20 mouse cellular contexts compared by ENCODE assay signal in the genomic region with DNA sequence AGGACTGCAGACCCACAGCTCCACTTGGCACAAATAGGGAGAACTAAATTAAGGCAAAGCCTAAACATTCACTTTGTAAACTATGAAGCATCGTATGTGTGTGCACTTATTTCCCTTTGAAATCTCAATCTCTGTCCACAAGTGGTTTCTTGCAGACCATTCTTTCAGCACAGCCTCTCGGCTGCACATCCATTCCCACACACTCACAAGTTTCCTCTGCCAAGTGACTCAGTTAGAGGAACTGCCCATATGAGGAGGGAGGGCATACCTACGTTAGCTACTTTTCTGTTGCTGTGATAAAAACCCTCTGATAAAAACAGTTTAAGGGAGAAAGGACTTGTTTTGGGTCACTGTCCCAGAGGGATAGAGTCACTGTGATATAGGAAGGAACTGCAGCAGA.
DNase-seq lines count a peak whose midpoint lies in the region; ATAC-seq and TF ChIP-seq lines count a peak whose summit lies in the region.
"Had no signal": no experiment of that assay in that cellular context is flagged by ENCODE, and none has a peak within 500 bp of the region (broad histone marks: within the 10 kb centered on the region; RNA-seq: fewer than 3 reads in every experiment).

No protein-coding gene starts in this region.

- TF ChIP-seq CTCF in intestine, postnatal 0 days (IDR thresholded peaks at IDR 0.05; ENCODE audit: low read depth): no peak
- TF ChIP-seq CTCF in left cerebral cortex, adult 2 months (IDR thresholded peaks at IDR 0.05): no peak

- no peaks in the 10 kb centered on the region for H3K27me3 ChIP-seq in intestine, embryonic 14.5 days (replicated peaks; ENCODE audit: control insufficient read depth, insufficient read depth, low read length)
- H3K27me3 ChIP-seq in intestine, postnatal 0 days (replicated peaks; ENCODE audit: control insufficient read depth, insufficient read depth, low read length): no peaks in the 10 kb centered on the region
- H3K27me3 ChIP-seq in heart, embryonic 12.5 days (replicated peaks): no peaks in the 10 kb centered on the region
- H3K27me3 ChIP-seq: embryonic facial prominence, embryonic 12.5 days; forebrain, embryonic 13.5 days; forebrain, embryonic 15.5 days had no signal

- no peak overlapping the region for H3K4me3 ChIP-seq in intestine, embryonic 14.5 days (ENCODE audit: low read depth, low read length)
- H3K4me3 ChIP-seq in intestine, postnatal 0 days (ENCODE audit: low read depth, low read length): no peak overlapping the region
- H3K4me3 ChIP-seq in left cerebral cortex, adult 2 months: no peak overlapping the region
- H3K4me3 ChIP-seq in heart, embryonic 12.5 days: no peak overlapping the region
- H3K4me3 ChIP-seq: embryonic facial prominence, embryonic 10.5 days; embryonic facial prominence, embryonic 12.5 days; forebrain, embryonic 13.5 days; forebrain, embryonic 15.5 days had no signal

- no peaks in the 10 kb centered on the region for H3K4me1 ChIP-seq in intestine, embryonic 14.5 days (replicated peaks; ENCODE audit: control insufficient read depth, insufficient read depth, low read length)
- no peaks in the 10 kb centered on the region for H3K4me1 ChIP-seq in intestine, postnatal 0 days (replicated peaks; ENCODE audit: control insufficient read depth, insufficient read depth, low read length)
- no peaks in the 10 kb centered on the region for H3K4me1 ChIP-seq in heart, embryonic 12.5 days (replicated peaks)
- H3K4me1 ChIP-seq: embryonic facial prominence, embryonic 10.5 days; embryonic facial prominence, embryonic 12.5 days; forebrain, embryonic 13.5 days; forebrain, embryonic 15.5 days had no signal

- DNase-seq in intestine, embryonic 14.5 days (ENCODE audit: low spot score): peak; percentile 39
- no peak for DNase-seq in left cerebral cortex, adult 2 months (ENCODE audit: extremely low spot score in 1 of 2, low spot score in 2 of 2)
- DNase-seq in left cerebral cortex, postnatal 4 days: no peak
- DNase-seq in right cerebral cortex, adult 18-20 months: peak; percentile 33
- DNase-seq in right cerebral cortex, postnatal 25 days: no peak
- DNase-seq in telencephalon, adult 2 months (ENCODE audit: low read depth, low spot score): peak; percentile 29
- DNase-seq: adrenal gland, adult 2 months; adrenal gland, postnatal 10 days; adrenal gland, postnatal 25 days; cerebellum, adult 11-12 months; cerebellum, adult 2 months; cerebellum, adult 9-10 months; cerebellum, postnatal 10 days; cerebellum, postnatal 25 days had no signal

- intact Hi-C loops in left cerebral cortex, adult 2 months (cut with DNase I): no loop called here
- intact Hi-C loops in left cerebral cortex, postnatal 4 days (cut with DNase I): no loop called here

- ATAC-seq in intestine, embryonic 14.5 days (replicated peaks; ENCODE audit: low FRiP score, low TSS enrichment, low read depth): no peak
- ATAC-seq in intestine, postnatal 0 days: no peak
- ATAC-seq in heart, embryonic 12.5 days (ENCODE audit: insufficient number of reproducible peaks, low FRiP score): no peak
- ATAC-seq: forebrain, embryonic 13.5 days; forebrain, embryonic 15.5 days had no signal

- H3K4me2 ChIP-seq in intestine, embryonic 14.5 days (ENCODE audit: low read length): no peak overlapping the region
- no peak overlapping the region for H3K4me2 ChIP-seq in intestine, postnatal 0 days (replicated peaks; ENCODE audit: low read depth)
- no peak overlapping the region for H3K4me2 ChIP-seq in heart, embryonic 12.5 days
- H3K4me2 ChIP-seq: embryonic facial prominence, embryonic 12.5 days; forebrain, embryonic 13.5 days; forebrain, embryonic 15.5 days had no signal

- H3K9me3 ChIP-seq in intestine, embryonic 14.5 days (ENCODE audit: control insufficient read depth, low read length): no peaks in the 10 kb centered on the region
- H3K9me3 ChIP-seq in intestine, postnatal 0 days (ENCODE audit: control insufficient read depth): no peaks in the 10 kb centered on the region
- H3K9me3 ChIP-seq in heart, embryonic 12.5 days (replicated peaks): no peaks in the 10 kb centered on the region
- H3K9me3 ChIP-seq: embryonic facial prominence, embryonic 10.5 days; embryonic facial prominence, embryonic 12.5 days; forebrain, embryonic 13.5 days; forebrain, embryonic 15.5 days had no signal

- H3K27ac ChIP-seq in intestine, embryonic 14.5 days (ENCODE audit: low read depth): no peak overlapping the region
- no peak overlapping the region for H3K27ac ChIP-seq in intestine, postnatal 0 days (ENCODE audit: low read depth, low read length)
- H3K27ac ChIP-seq in left cerebral cortex, adult 2 months: peak overlapping the region; percentile 15; the same call in 1 of the 2 replicates
- no peak overlapping the region for H3K27ac ChIP-seq in heart, embryonic 12.5 days (ENCODE audit: poor library complexity, severe bottlenecking)
- H3K27ac ChIP-seq: embryonic facial prominence, embryonic 10.5 days; embryonic facial prominence, embryonic 12.5 days; forebrain, embryonic 13.5 days; forebrain, embryonic 15.5 days had no signal

- no peaks in the 10 kb centered on the region for H3K36me3 ChIP-seq in intestine, embryonic 14.5 days (ENCODE audit: control insufficient read depth, insufficient read depth, low read length)
- no peaks in the 10 kb centered on the region for H3K36me3 ChIP-seq in intestine, postnatal 0 days (ENCODE audit: control insufficient read depth, insufficient read depth)
- H3K36me3 ChIP-seq in heart, embryonic 12.5 days: no peaks in the 10 kb centered on the region
- H3K36me3 ChIP-seq: embryonic facial prominence, embryonic 10.5 days; embryonic facial prominence, embryonic 12.5 days; forebrain, embryonic 15.5 days had no signal

- H3K9ac ChIP-seq in intestine, embryonic 14.5 days (ENCODE audit: low read length): no peak overlapping the region
- H3K9ac ChIP-seq in intestine, postnatal 0 days (ENCODE audit: low read depth, low read length): no peak overlapping the region
- H3K9ac ChIP-seq in heart, embryonic 12.5 days: no peak overlapping the region
- H3K9ac ChIP-seq: embryonic facial prominence, embryonic 12.5 days; forebrain, embryonic 13.5 days; forebrain, embryonic 15.5 days had no signal

- 64% methylated on average over 3 of the region's 3 CpGs for WGBS in intestine, embryonic 14.5 days
- 62% methylated on average over 3 of the region's 3 CpGs for WGBS in intestine, postnatal 0 days
- whole genome bisulfite sequencing in heart, embryonic 12.5 days: 57% methylated on average over 3 of the region's 3 CpGs

Comparison
In these comparisons a context has a peak if more than half of its experiments do, and no peak if none do; other contexts are left out.
1. DNase-seq: peak in intestine, embryonic 14.5 days (single experiment), right cerebral cortex, adult 18-20 months (single experiment) and telencephalon, adult 2 months (single experiment); none in left cerebral cortex, adult 2 months (0 of 2), left cerebral cortex, postnatal 4 days (single experiment) and right cerebral cortex, postnatal 25 days (single experiment).